Mouse (Mus musculus) intestine, embryonic 14.5 days (tissue): ENCODE measurements around the gene Snf8. TPM values are rescaled to one million over a fixed set of nuclear protein-coding genes. Genes with fewer than 3 reads are reported as not detected.

Experiments used
- ATAC-seq: fragments of 200-750 bp; cut with Nextera tagmentation; replicated peaks from 2 replicates; pipeline ENCODE4 v1.8.0; 2017; ENCODE audit warnings: low read depth, moderate number of reproducible peaks, moderate TSS enrichment, moderate library complexity; ENCODE audit not compliant: low FRiP score, low TSS enrichment
- DNase-seq: peaks from one replicate; pipeline ENCODE4 v3.0.0-alpha.2; 2018; ENCODE audit warnings: low spot score
- H3K27ac ChIP-seq: fragments of 300-500 bp; sonication (generic); 2 replicates; pipeline ENCODE4 v1.5.1; 2014; ENCODE audit warnings: low read depth, mild to moderate bottlenecking, control low read depth
- H3K27me3 ChIP-seq: fragments of 300-500 bp; sonication (generic); replicated peaks from 2 replicates; pipeline ENCODE4 v1.6.1; 2014; ENCODE audit warnings: low read length, control low read depth; ENCODE audit not compliant: control insufficient read depth, insufficient read depth
- H3K36me3 ChIP-seq: fragments of 300-500 bp; sonication (generic); 2 replicates; pipeline ENCODE4 v1.6.1; 2014; ENCODE audit warnings: low read length, control low read depth; ENCODE audit not compliant: control insufficient read depth, insufficient read depth
- H3K4me1 ChIP-seq: fragments of 300-500 bp; sonication (generic); replicated peaks from 2 replicates; pipeline ENCODE4 v1.6.1; 2014; ENCODE audit warnings: low read length, control low read depth, mixed read lengths; ENCODE audit not compliant: control insufficient read depth, insufficient read depth
- H3K4me2 ChIP-seq: fragments of 300-500 bp; sonication (generic); 2 replicates; pipeline ENCODE4 v1.6.1; 2014; ENCODE audit warnings: low read length
- H3K4me3 ChIP-seq: fragments of 300-500 bp; sonication (generic); 2 replicates; pipeline ENCODE4 v1.5.1; 2014; ENCODE audit warnings: low read depth, low read length, control low read depth, mixed read lengths
- H3K9ac ChIP-seq: fragments of 300-500 bp; sonication (generic); 2 replicates; pipeline ENCODE4 v1.6.1; 2014; ENCODE audit warnings: mild to moderate bottlenecking, low read length
- H3K9me3 ChIP-seq: fragments of 300-500 bp; sonication (generic); 2 replicates; pipeline ENCODE4 v1.6.1; 2016; ENCODE audit warnings: low read length, control low read depth; ENCODE audit not compliant: control insufficient read depth
- WGBS: fragments of 180-500 bp; shearing (Covaris S2); extraction: QIAGEN DNeasy Blood & Tissue Kit; methylation state at CpG from one replicate; pipeline ENCODE4 v1.1.7; 2014; 5-methylcytosine and 5-hydroxymethylcytosine counted together
- polyA plus RNA-seq: library from polyadenylated mRNA; unstranded; fragments of >200 nt; fragmentation: Nextera tagmentation; extraction: Ambion mirVana; gene quantifications from 2 replicates; pipeline ENCODE4 v1.2.1, GENCODE M21; 2014

Gene Snf8
- polyA plus RNA-seq, 1 experiment from 2014 or later: 39.3 TPM

DNA sequence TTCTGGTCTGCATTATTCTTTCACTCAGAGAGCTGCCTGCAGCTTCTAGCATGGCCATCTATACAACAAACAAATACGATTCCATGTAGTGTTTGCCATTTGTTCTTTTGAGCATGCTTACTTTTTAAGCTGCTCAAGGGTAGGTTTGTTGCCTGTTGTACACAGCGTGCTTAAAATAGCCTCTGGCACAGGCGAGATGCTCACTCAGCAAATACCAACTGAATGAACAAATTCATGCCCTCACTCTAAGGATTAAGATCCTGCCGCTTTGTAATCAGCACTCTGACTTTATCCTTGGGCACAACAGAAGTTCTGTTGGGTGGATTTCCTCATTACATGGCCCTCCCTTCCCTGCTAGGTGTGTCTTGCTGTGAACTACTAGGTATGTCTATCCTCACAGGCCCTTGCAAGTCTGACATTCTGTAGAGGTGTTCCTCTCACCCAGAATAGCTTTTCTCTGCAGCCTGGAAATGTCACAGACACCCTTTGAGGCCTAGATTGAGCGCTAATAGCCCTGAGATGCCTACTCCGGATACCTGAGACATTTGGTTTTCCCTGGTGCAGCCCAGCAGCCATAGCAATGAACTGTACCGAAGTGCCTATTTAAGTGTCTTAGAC, 58.1 kb downstream of the Snf8 start:
- H3K27me3 ChIP-seq: 0 out of 2 replicates have a peak, but pooled peaks cover 3% of the 10 kb centered on the region
- H3K27ac ChIP-seq: no peak overlapping the region
- H3K4me2 ChIP-seq: no peak overlapping the region
- 44% methylated on average over 7 of the region's 7 CpGs for WGBS
- H3K36me3 ChIP-seq: no peaks in the 10 kb centered on the region
- no peak overlapping the region for H3K4me3 ChIP-seq
- no peak overlapping the region for H3K9ac ChIP-seq
- H3K9me3 ChIP-seq: 0 out of 2 replicates have a peak, but pooled peaks cover 4% of the 10 kb centered on the region
- ATAC-seq (no peak), DNase-seq (no peak)
- no peaks in the 10 kb centered on the region for H3K4me1 ChIP-seq

DNA sequence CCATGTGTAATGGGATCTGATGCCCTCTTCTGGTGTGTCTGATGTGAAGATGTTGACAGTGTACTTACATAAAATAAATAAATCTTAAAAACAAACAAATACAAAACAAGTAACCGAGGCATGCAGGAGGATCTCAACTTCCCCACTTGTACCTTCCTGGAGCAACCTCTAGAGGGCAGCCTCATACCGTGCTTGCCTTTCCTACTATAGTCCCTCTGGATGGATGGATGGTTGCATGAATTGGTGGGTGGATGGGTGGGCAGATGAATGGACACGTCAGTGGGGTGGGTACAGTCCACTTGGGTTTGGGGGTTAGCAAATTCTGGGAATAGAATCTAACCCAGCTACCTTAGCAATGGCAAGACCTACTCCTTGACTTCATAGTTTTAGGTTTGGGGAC, 58.7 kb downstream of the Snf8 start:
- no peaks in the 10 kb centered on the region for H3K9me3 ChIP-seq
- no peak overlapping the region for H3K9ac ChIP-seq
- 0 out of 2 replicates have a peak, but pooled peaks cover 3% of the 10 kb centered on the region for H3K27me3 ChIP-seq
- WGBS: 3% methylated on average over 3 of the region's 3 CpGs
- no peaks in the 10 kb centered on the region for H3K4me1 ChIP-seq
- no peak overlapping the region for H3K4me2 ChIP-seq
- no peak overlapping the region for H3K4me3 ChIP-seq
- ATAC-seq (no peak), DNase-seq (peak; percentile 82)
- no peak overlapping the region for H3K27ac ChIP-seq
- H3K36me3 ChIP-seq: no peaks in the 10 kb centered on the region

Other genes with a start within 250 kb of the Snf8 start
- 0.39 TPM in 1 of 2 replicates, not detected in the other for gene Phospho1, start 210.4 kb upstream of the Snf8 start, polyA plus RNA-seq
- gene Gngt2, start 197.7 kb upstream of the Snf8 start, polyA plus RNA-seq: 17.2 and 19.1 TPM in 2 replicates
- 4.8 TPM in 2 replicates for gene Abi3, start 192.4 kb upstream of the Snf8 start, polyA plus RNA-seq
- 26.6 and 30.9 TPM in 2 replicates for gene B4galnt2, start 120.0 kb upstream of the Snf8 start, polyA plus RNA-seq
- gene Igf2bp1, start 28.9 kb upstream of the Snf8 start, polyA plus RNA-seq: 35.7 and 38.6 TPM in 2 replicates
- 2.2 TPM in 1 of 2 replicates, not detected in the other for gene Gip, start 10.3 kb upstream of the Snf8 start, polyA plus RNA-seq
- 33.5 and 33.9 TPM in 2 replicates for gene Ube2z, start 30.5 kb downstream of the Snf8 start, polyA plus RNA-seq
- 943 and 1,086 TPM in 2 replicates for gene Atp5g1, start 40.8 kb downstream of the Snf8 start, polyA plus RNA-seq
- 0.11 TPM in 1 of 2 replicates, not detected in the other for gene Calcoco2, start 77.1 kb downstream of the Snf8 start, polyA plus RNA-seq
- 0.15 and 0.22 TPM in 2 replicates for gene Ttll6, start 98.9 kb downstream of the Snf8 start, polyA plus RNA-seq
- not detected in 2 replicates for gene Hoxb13, start 159.4 kb downstream of the Snf8 start, polyA plus RNA-seq
- 1.0 and 1.1 TPM in 2 replicates for gene Hoxb9, start 236.6 kb downstream of the Snf8 start, polyA plus RNA-seq
- gene Hoxb8, start 247.0 kb downstream of the Snf8 start, polyA plus RNA-seq: 1.5 and 1.7 TPM in 2 replicates